Mouse (Mus musculus): Measurements from ENCODE around the gene Rxrb. TPM values are rescaled to one million over a fixed set of nuclear protein-coding genes. Genes with fewer than 3 reads are reported as not detected.
"Not testable (repeated sequence)": the region's sequence is repeated elsewhere in the genome, so short reads cannot be mapped to it uniquely, and the experiment has no call there.

Gene Rxrb
- polyA plus RNA-seq, 1 experiment from 2014 or later: 33.7 TPM

DNA sequence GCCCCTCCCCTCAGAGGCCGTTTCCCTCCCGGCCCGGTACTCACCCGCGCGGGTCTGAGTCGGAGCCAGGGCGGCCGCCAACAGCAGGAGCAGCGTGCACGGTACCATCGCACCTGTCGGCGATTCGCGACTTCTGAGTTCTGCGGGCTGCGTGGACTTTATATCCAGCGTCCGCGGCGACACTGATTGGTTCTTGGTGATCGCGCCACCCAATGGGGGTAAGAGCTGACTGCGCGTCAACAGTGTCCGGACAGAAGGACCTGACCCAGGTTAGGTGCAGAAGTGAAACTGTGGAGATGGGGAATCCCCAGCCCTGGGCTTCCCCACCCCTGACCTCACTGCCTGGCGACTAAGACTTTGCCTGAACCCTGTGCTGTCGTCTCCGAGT is 31.5 kb upstream of the Rxrb start, which contains the start of gene H2-K1:
Gene H2-K1, minus strand, starts transcription at position 198 of the 388 bp plus-strand sequence.
- Histone ChIP-seq H3K4me2 (ENCODE audit: low read depth, low read length) (peak within 1 kb of the TSS; percentile 100), H3K9me3 (replicated peaks; ENCODE audit: control insufficient read depth, low read length) (no peaks in the 10 kb centered on the region), H3K36me3 (ENCODE audit: control insufficient read depth, insufficient read depth) (no peaks in the 10 kb centered on the region), H3K27me3 (ENCODE audit: control insufficient read depth, insufficient read depth, low read length) (no peaks in the 10 kb centered on the region; the same call in 1 of the 2 replicates), H3K4me1 (ENCODE audit: control insufficient read depth, insufficient read depth, low read length) (no peaks in the 10 kb centered on the region), H3K27ac (ENCODE audit: low read length) (no peak within 1 kb of the TSS), H3K4me3 (ENCODE audit: low read length) (peak within 1 kb of the TSS; percentile 78), H3K9ac (ENCODE audit: low read length) (peak within 1 kb of the TSS; percentile 80)
- WGBS: under 1% methylated on average over 27 of the region's 30 CpGs
- ATAC-seq (replicated peaks; ENCODE audit: extremely low read depth, insufficient read depth, low FRiP score): peak; percentile 89

GRCm38 (mm10) chr17:34000796-34001195 is 30.8 kb upstream of the Rxrb start:
- not testable (repeated sequence) for H3K27me3 ChIP-seq (ENCODE audit: control insufficient read depth, insufficient read depth, low read length); ATAC-seq (replicated peaks; ENCODE audit: extremely low read depth, insufficient read depth, low FRiP score); H3K9me3 ChIP-seq (replicated peaks; ENCODE audit: control insufficient read depth, low read length); H3K36me3 ChIP-seq (ENCODE audit: control insufficient read depth, insufficient read depth); H3K4me1 ChIP-seq (ENCODE audit: control insufficient read depth, insufficient read depth, low read length); H3K9ac ChIP-seq (ENCODE audit: low read length); H3K27ac ChIP-seq (ENCODE audit: low read length)
- H3K4me3 ChIP-seq (ENCODE audit: low read length): peak overlapping the region; percentile 78; the same call in 1 of the 2 replicates
- WGBS: 45% methylated on average over 2 of the region's 2 CpGs
- peak overlapping the region; percentile 100; the same call in 1 of the 2 replicates for H3K4me2 ChIP-seq (ENCODE audit: low read depth, low read length)

DNA sequence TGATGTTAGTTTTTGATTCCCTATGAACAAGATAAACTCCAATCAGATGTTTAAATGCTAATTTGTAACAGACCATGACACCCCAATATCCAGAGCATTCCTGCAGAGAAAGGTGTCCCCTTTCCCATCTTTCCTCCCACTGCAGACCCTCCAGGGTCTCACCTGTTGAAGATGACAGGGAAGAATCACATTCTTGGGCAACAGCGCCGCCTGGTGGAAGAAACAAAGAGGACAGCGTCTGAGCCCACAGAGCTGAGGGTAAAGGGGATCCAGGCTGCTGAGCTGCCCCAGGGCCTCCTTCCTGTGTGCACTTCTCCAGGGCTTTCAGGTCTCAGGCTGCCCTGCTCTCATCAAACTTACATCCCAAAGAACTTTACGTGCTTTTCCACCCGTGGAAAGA is 28.2 kb upstream of the Rxrb start:
- H3K4me3 ChIP-seq (ENCODE audit: low read length): no peak overlapping the region
- H3K36me3 ChIP-seq (ENCODE audit: control insufficient read depth, insufficient read depth): no peaks in the 10 kb centered on the region
- H3K9ac ChIP-seq (ENCODE audit: low read length): no peak overlapping the region
- WGBS: 4% methylated on average over 5 of the region's 5 CpGs
- peaks cover 2% of the 10 kb centered on the region; the same call in 1 of the 2 replicates for H3K27me3 ChIP-seq (ENCODE audit: control insufficient read depth, insufficient read depth, low read length)
- no peaks in the 10 kb centered on the region for H3K9me3 ChIP-seq (replicated peaks; ENCODE audit: control insufficient read depth, low read length)
- H3K27ac ChIP-seq (ENCODE audit: low read length): no peak overlapping the region
- no peaks in the 10 kb centered on the region for H3K4me1 ChIP-seq (ENCODE audit: control insufficient read depth, insufficient read depth, low read length)
- no peak for ATAC-seq (replicated peaks; ENCODE audit: extremely low read depth, insufficient read depth, low FRiP score)
- no peak overlapping the region for H3K4me2 ChIP-seq (ENCODE audit: low read depth, low read length)

DNA sequence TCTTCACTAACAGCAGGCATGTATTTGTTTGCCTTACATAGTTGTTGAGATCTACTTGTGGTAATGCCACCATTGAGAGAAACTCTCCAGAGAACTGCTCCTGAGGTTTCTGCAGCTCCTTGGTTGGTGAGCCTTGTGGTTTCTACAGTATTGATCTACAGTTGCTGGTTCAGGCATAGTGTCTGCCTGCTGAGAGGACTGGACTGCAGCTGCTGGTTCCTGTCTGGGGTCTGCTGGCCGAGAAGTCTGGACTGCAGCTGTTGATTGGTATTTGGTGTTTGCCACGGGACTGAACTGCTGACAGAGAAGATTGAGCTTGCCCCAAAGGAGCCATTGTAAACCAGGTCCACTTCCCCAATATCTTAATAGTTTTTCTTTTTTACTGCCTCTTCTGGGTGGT is 25.0 kb upstream of the Rxrb start:
- Histone ChIP-seq H3K4me1 (ENCODE audit: control insufficient read depth, insufficient read depth, low read length) (no peaks in the 10 kb centered on the region), H3K9ac (ENCODE audit: low read length) (no peak overlapping the region), H3K9me3 (replicated peaks; ENCODE audit: control insufficient read depth, low read length) (no peaks in the 10 kb centered on the region), H3K27me3 (ENCODE audit: control insufficient read depth, insufficient read depth, low read length) (0 out of 2 replicates have a peak, but pooled peaks cover 2% of the 10 kb centered on the region), H3K36me3 (ENCODE audit: control insufficient read depth, insufficient read depth) (no peaks in the 10 kb centered on the region), H3K4me3 (ENCODE audit: low read length) (no peak overlapping the region), H3K27ac (ENCODE audit: low read length) (no peak overlapping the region), H3K4me2 (ENCODE audit: low read depth, low read length) (no peak overlapping the region)
- ATAC-seq (replicated peaks; ENCODE audit: extremely low read depth, insufficient read depth, low FRiP score): no peak
- WGBS: 38% methylated on average over 2 of the region's 2 CpGs

DNA sequence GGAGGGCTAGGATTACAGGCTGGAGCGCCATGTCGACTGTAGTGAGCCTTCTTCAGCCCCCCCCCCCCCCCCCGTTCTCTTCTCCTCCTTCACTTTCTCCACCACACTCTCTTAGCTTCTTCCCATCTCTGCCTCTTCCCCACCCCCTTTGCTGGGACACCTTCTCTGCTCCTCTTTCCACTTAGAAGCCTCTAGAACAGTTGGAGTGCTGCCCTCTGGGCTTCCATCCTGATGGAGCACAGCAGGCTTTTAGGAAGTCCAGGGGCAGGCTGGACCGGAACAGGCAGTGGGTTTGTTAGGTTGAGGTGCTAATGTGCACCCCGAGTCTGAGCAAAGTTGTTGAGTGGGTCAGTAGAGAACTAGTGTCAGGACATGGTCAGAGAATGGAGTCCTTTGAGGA is 21.5 kb upstream of the Rxrb start:
- H3K9ac ChIP-seq (ENCODE audit: low read length): no peak overlapping the region
- 68% methylated on average over 5 of the region's 5 CpGs for WGBS

GRCm38 (mm10) chr17:34013436-34013835 is 18.2 kb upstream of the Rxrb start:
- whole genome bisulfite sequencing: 85% methylated on average over 8 of the region's 8 CpGs
- Histone ChIP-seq H3K27me3 (ENCODE audit: control insufficient read depth, insufficient read depth, low read length) (no peaks in the 10 kb centered on the region), H3K9ac (ENCODE audit: low read length) (no peak overlapping the region), H3K4me2 (ENCODE audit: low read depth, low read length) (no peak overlapping the region), H3K27ac (ENCODE audit: low read length) (no peak overlapping the region), H3K4me3 (ENCODE audit: low read length) (no peak overlapping the region), H3K9me3 (replicated peaks; ENCODE audit: control insufficient read depth, low read length) (no peaks in the 10 kb centered on the region), H3K4me1 (ENCODE audit: control insufficient read depth, insufficient read depth, low read length) (no peaks in the 10 kb centered on the region), H3K36me3 (ENCODE audit: control insufficient read depth, insufficient read depth) (no peaks in the 10 kb centered on the region)
- ATAC-seq (replicated peaks; ENCODE audit: extremely low read depth, insufficient read depth, low FRiP score): no peak

More for the DNA sequence above, 21.5 kb upstream of the Rxrb start:
- no peaks in the 10 kb centered on the region for H3K36me3 ChIP-seq (ENCODE audit: control insufficient read depth, insufficient read depth)
- H3K4me2 ChIP-seq (ENCODE audit: low read depth, low read length): no peak overlapping the region
- no peak overlapping the region for H3K4me3 ChIP-seq (ENCODE audit: low read length)
- H3K27me3 ChIP-seq (ENCODE audit: control insufficient read depth, insufficient read depth, low read length): 0 out of 2 replicates have a peak, but pooled peaks cover 2% of the 10 kb centered on the region
- H3K27ac ChIP-seq (ENCODE audit: low read length): no peak overlapping the region
- no peaks in the 10 kb centered on the region for H3K9me3 ChIP-seq (replicated peaks; ENCODE audit: control insufficient read depth, low read length)
- no peaks in the 10 kb centered on the region for H3K4me1 ChIP-seq (ENCODE audit: control insufficient read depth, insufficient read depth, low read length)
- no peak for ATAC-seq (replicated peaks; ENCODE audit: extremely low read depth, insufficient read depth, low FRiP score)

DNA sequence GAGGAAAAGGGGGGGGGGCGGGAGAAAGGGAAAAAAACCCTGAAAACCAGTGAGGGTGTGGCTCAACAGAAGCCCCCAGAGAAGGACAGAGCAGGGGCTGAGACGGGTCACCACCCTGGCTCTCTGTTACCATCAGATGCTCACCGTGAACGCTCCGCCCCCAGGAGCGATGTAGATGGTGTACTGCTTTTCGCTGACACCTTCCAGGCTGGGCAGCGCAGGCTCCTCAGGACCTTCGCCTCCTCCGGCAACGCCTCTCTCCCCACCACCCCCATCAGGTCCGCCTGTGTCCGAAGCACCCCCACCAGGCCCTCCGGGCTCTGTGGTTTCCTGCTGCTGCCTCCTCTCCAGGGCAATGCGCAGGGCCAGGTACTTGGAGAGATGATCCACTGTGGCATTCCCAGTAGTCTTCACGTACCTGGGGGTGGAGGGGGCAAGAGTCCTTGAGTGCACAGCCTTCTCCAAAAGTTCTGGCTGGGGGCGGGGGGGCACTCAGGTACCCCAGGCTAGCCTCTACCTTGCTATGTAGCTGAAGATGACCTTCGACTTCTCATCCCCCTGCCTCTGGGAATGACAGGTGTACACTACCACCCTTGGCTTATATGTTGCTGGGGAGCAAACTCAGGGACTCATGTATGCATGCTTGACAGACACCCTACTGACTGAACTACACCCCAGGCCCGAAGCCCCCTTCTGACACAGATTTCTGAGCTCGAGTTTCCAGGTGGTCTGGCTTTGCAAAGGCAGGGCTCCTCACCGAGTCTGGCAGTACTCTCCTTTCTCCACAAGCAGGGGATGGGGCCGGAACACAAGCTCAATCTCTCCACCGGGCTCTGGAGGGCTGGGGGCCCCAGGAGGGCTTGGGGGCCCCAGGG is 9.8 kb upstream of the Rxrb start:
- H3K4me3 ChIP-seq (ENCODE audit: low read length): no peak overlapping the region
- H3K4me1 ChIP-seq (ENCODE audit: control insufficient read depth, insufficient read depth, low read length): peaks cover 17% of the 10 kb centered on the region
- no peak overlapping the region for H3K9ac ChIP-seq (ENCODE audit: low read length)
- WGBS: 94% methylated on average over 23 of the region's 23 CpGs
- no peak overlapping the region for H3K27ac ChIP-seq (ENCODE audit: low read length)
- peaks cover 13% of the 10 kb centered on the region for H3K36me3 ChIP-seq (ENCODE audit: control insufficient read depth, insufficient read depth)
- peaks cover 9% of the 10 kb centered on the region for H3K9me3 ChIP-seq (replicated peaks; ENCODE audit: control insufficient read depth, low read length)
- no peak for ATAC-seq (replicated peaks; ENCODE audit: extremely low read depth, insufficient read depth, low FRiP score)
- H3K27me3 ChIP-seq (ENCODE audit: control insufficient read depth, insufficient read depth, low read length): no peaks in the 10 kb centered on the region
- H3K4me2 ChIP-seq (ENCODE audit: low read depth, low read length): no peak overlapping the region

- Histone ChIP-seq H3K27ac (ENCODE audit: low read length) (no peak overlapping the region), H3K4me3 (ENCODE audit: low read length) (no peak overlapping the region), H3K9ac (ENCODE audit: low read length) (no peak overlapping the region), H3K9me3 (replicated peaks; ENCODE audit: control insufficient read depth, low read length) (peaks cover 9% of the 10 kb centered on the region), H3K4me1 (ENCODE audit: control insufficient read depth, insufficient read depth, low read length) (peaks cover 23% of the 10 kb centered on the region), H3K4me2 (ENCODE audit: low read depth, low read length) (no peak overlapping the region), H3K27me3 (ENCODE audit: control insufficient read depth, insufficient read depth, low read length) (no peaks in the 10 kb centered on the region), H3K36me3 (ENCODE audit: control insufficient read depth, insufficient read depth) (peaks cover 13% of the 10 kb centered on the region)
- no peak for ATAC-seq (replicated peaks; ENCODE audit: extremely low read depth, insufficient read depth, low FRiP score)
- 91% methylated on average over 14 of the region's 14 CpGs for WGBS
Measured at GRCm38 (mm10) chr17:34022414-34022783, 9.2 kb upstream of the Rxrb start.

GRCm38 (mm10) chr17:34022987-34023386 is 8.6 kb upstream of the Rxrb start:
- 95% methylated on average over 20 of the region's 20 CpGs for WGBS
- peaks cover 13% of the 10 kb centered on the region for H3K36me3 ChIP-seq (ENCODE audit: control insufficient read depth, insufficient read depth)
- H3K4me2 ChIP-seq (ENCODE audit: low read depth, low read length): no peak overlapping the region
- H3K9ac ChIP-seq (ENCODE audit: low read length): no peak overlapping the region
- peaks cover 9% of the 10 kb centered on the region for H3K9me3 ChIP-seq (replicated peaks; ENCODE audit: control insufficient read depth, low read length)
- peaks cover 24% of the 10 kb centered on the region for H3K4me1 ChIP-seq (ENCODE audit: control insufficient read depth, insufficient read depth, low read length)
- H3K4me3 ChIP-seq (ENCODE audit: low read length): no peak overlapping the region
- no peak for ATAC-seq (replicated peaks; ENCODE audit: extremely low read depth, insufficient read depth, low FRiP score)
- H3K27me3 ChIP-seq (ENCODE audit: control insufficient read depth, insufficient read depth, low read length): no peaks in the 10 kb centered on the region
- no peak overlapping the region for H3K27ac ChIP-seq (ENCODE audit: low read length)

Measured in heart, embryonic 16.5 days (tissue).